Mouse (Mus musculus) R1 (cell line): ENCODE data around the gene Zcrb1.
"Not testable (repeated sequence)": the region's sequence is repeated elsewhere in the genome, so short reads cannot be mapped to it uniquely, and the experiment has no call there.

ENCODE experiments used
- DNase-seq: peaks from one replicate; pipeline ENCODE4 v3.0.0-alpha.2; 2018; ENCODE audit warnings: low read depth, low spot score

The Zcrb1 gene

DNA sequence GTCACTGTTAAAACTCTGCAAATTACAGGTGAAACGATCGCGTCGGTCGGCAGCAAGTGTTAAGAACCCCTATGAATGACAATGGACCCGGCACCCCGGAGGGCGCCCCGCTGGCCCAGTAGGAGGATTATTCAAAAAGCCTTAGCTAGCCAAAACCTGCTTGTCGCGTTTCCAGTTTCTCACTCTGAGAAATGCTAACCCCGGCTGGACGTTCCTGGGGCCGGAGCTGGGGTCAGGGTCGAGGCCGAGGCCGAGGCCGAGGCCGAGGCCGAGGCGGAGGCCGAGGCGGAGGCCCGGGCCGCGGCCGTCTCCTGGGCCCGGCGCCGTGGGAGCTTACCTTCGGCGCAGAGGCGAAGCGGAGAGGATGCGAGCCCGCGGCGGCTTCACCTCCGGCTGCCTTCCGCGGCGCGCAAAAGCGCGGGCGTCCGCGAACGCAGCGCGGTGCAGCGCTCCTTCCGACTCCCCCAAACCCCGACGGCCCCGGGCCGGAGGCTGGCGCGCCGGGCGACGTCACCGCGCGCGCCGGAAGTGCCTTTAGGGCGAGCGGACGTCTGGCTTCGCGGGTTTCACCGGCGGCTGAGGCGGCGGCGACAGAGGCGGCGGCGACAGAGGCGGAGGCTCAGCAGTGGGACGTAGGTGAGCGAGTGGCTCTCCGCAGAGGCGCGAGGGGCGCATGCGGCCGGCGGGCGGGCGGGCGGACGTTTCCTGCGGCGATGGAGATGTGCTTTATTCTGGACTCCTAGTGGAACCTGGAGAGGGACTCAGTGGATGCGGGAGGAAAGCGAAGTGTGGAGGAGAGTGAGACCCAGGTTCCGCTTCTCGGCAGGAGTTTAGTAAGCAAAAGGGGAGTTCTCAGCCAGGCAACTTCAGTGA is at the start of gene Zcrb1, which contains the start of gene Pphln1:
Zcrb1 (minus strand) TSS at position 509 of the 873 bp plus-strand sequence.
Pphln1 (plus strand) TSS at position 525 of the 873 bp plus-strand sequence.
- peak; percentile 81 for DNase-seq

DNA sequence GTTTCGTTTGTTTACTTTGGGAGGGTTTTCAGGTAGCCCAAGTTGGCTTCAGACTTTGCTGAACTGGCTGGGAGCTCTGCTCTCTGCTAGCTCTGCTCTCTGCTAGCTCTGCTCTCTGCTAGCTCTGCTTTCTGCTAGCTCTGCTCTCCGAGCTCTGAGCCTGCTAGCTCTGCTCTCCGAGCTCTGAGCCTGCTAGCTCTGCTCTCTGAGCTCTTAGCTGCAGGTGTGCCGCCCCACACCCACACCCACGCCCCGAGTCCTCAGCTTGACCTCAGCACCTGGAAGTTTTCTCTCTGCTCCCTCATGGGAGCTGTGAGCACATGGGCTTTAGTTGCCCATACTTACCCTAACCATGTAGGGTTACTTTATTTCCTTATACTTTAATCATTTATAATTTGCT is 45.5 kb upstream of the Zcrb1 start:
- DNase-seq = no peak

DNA sequence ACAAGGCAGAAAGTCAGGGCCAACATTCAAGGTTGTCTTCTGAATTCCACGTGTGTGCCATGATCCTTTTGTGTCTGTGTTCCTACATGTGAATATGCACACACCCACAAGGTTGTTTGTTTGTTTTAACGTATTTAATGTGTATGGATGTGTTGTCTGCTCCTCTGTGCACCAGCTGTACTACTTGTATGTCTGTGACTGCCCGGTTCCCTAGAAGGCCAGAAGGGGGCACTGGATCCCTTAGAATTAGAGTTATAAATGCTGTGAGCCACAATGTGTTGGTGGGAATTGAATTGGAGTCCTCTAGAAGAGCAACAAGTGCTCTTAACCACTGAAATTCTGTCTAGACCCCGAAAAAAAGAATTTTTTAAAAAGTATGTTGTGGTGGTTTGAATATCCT is 44.1 kb upstream of the Zcrb1 start:
- no peak for DNase-seq

DNA sequence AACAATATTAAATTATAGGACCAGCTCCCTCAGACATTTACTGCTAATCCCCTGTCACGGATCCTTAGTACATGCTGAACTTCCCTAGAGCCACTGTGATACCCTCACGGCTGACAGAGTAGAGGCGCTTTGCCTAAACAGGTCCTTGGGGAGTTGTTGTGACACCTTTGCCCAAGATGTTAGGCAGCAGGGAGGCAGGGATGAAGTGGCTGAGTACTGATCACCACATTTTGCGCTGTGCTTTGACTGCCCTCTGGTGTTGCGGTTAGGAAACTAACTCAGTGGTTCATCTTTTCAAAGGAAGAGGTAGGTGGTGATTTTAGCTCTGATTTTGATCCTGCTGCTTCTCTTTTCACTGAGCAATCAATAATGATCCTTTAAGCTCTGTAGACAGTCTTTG is 40.5 kb upstream of the Zcrb1 start:
- DNase-seq = peak; percentile 42

GRCm38 (mm10) chr15:93435998-93436397 is 37.9 kb upstream of the Zcrb1 start:
- no peak for DNase-seq

GRCm38 (mm10) chr15:93433811-93434210 is 35.7 kb upstream of the Zcrb1 start:
- DNase-seq = peak; percentile 12

DNA sequence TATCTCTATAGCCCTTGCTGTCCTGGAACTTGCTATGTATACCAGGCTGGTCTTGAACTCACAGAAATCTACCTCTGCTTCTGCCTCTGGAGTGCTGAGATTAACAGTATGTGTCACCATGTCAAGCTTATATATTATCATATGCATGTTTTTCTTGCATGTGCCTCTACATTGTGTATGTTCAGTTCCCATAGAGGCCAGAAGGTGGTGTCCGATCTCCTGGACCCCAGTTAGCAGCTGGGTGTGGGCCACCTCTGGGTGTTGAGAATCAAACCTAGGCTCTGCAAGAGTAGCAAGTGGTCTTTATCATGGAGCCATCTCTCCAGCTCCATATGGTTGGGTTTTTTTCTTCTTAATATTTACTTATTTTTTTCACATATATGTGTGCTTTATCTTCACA is 24.4 kb upstream of the Zcrb1 start:
- DNase-seq = peak; percentile 16

- DNase-seq = peak; percentile 14
Measured at GRCm38 (mm10) chr15:93420596-93420995, 22.5 kb upstream of the Zcrb1 start.

DNA sequence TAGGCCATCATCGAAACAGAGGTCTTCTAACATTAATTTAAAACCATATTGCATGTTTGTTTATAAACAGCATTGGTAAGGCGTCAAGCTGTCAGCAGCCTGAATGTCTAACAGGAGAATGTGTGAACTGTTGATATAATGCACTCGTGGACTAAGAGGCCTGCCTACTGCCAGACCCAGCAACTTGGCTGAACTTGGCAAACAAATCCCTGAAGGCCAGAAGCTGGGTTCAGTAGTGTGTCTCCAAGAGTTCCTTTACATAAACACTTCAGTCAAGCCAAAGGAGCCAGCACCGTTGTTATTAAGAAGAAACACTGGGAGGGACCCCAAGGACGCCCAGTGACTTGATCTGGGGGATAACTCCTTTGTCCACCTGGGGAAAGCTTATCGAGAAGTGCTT is 18.2 kb upstream of the Zcrb1 start:
- DNase-seq = no peak

DNA sequence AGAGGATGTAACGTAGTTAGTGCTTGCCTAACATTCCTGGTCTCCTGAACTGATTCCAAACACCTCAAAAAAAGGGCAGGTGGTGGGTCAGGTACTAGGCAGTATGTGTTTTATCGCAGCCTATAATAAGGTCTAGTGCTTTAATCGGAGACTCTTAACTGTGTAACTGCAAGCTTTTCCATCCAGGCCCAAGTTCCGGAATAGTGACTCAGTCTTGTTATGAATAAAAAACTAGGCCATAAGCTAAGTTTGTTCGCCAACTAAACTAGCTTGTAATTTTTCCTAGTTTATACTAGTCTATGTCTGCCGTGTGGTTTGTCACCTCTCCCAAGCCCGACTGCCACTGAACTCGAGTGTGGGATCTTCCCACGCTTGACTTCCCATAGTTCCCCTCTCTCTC is 16.3 kb upstream of the Zcrb1 start:
- no peak for DNase-seq

- DNase-seq = no peak
Measured at GRCm38 (mm10) chr15:93412445-93412844, 14.3 kb upstream of the Zcrb1 start.

- no peak for DNase-seq
Measured at GRCm38 (mm10) chr15:93406492-93406891, 8.4 kb upstream of the Zcrb1 start.

GRCm38 (mm10) chr15:93405446-93405986 is 7.4 kb upstream of the Zcrb1 start:
- no peak for DNase-seq

DNA sequence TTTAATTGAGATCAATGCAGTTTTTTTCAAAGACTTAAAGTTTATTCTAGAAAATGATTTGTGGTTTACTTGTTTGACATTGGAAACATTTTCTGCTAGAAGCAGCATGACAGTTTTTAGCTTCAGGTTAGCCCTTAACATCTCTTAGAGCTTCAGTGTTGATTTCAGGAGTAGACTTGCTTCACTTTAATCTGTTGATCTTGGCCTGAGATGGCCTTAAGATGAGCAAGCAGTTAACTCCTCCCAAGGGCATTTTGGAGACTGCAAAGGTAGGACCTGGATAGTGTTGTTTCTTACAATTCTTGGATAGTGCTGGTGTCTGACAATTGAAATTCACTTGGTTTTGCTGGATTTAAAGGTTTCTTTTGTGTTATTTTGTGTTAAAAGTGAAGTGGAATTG is 6.7 kb upstream of the Zcrb1 start:
- DNase-seq = no peak

DNA sequence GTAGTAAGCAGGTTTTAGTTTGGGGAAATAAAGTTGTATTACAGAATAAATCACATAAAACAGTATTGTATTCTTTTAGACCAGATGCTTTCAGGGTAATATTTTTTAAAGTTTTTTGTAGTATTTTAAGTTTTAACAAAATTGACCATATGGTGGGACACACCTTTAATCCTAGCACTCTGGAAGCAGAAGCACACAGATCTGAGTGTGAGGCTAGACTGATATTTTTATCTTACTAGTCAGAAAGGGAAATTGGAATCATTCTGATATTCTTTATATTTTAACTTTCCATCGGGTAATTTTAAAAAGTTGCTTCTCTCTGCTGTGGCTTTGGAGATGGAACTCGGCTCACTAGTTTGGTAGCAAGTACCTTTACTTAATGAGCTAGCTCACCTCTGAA is 4.6 kb upstream of the Zcrb1 start:
- DNase-seq = no peak

GRCm38 (mm10) chr15:93401446-93401845 is 3.3 kb upstream of the Zcrb1 start:
- no peak for DNase-seq

GRCm38 (mm10) chr15:93398699-93399540 is 786 bp upstream of the Zcrb1 start:
- DNase-seq = peak; percentile 21

GRCm38 (mm10) chr15:93397269-93397668 is 865 bp downstream of the Zcrb1 start:
- DNase-seq = peak; percentile 54

DNA sequence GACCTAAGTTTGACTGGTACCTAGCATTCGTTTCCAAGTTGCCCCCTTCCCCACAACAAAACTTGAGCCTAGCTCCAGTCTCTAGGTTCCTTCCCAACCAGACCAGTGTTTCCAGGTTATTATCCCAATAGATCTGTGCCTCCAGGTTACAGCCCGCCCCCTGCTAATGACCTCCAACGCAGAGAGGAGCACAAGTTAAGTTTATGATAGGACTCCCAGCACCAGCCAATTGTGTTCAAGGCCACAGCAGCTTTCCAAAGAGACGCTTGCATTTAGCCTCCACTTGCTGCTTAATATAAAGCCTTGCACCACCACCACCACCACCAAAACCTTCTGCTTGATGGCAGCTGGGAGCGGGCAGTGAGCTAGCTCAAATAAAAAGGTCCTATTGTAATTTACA is 16.8 kb downstream of the Zcrb1 start:
- no peak for DNase-seq

DNA sequence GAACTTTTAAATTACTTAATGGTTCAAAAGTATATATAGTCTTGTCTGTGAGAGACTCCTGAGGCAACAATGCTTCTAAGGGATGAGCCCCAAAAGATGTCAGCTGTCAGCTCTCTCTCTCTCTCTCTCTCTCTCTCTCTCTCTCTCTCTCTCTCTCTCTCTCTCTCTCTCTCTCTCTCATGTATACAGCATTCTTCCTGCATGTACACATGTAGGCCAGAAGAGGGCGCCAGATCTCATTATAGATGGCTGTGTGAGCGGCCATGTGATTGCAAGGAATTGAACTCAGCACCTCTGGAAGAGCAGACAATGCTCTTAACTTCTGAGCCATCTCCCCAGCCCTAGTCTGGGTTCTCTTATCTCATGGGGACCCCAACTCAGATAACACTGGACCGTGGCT is 19.0 kb downstream of the Zcrb1 start:
- peak; percentile 68 for DNase-seq

- no peak for DNase-seq
Measured at GRCm38 (mm10) chr15:93375696-93376095, 22.4 kb downstream of the Zcrb1 start.

DNA sequence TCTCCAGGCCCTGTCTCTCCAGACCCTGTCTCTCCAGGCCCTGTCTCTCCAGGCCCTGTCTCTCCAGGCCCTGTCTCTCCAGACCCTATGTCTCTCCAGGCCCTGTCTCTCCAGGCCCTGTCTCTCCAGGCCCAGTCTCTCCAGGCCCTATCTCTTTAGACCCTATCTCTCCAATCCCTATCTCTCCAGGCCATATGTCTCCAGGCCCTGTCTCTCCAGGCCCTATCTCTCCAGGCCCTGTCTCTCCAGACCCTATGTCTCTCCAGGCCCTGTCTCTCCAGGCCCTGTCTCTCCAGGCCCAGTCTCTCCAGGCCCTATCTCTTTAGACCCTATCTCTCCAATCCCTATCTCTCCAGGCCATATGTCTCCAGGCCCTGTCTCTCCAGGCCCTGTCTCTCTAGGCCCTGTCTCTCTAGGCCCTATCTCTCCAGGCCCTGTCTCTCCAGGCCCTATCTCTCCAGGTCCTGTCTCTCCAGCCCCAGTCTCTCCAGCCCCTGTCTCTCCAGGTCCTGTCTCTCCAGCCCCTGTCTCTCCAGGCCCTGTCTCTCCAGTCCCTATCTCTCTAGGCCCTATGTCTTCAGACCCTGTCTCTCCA is 25.5 kb downstream of the Zcrb1 start:
- not testable (repeated sequence) for DNase-seq
